Mouse (Mus musculus): ENCODE data around the gene Wbp2nl.

DNA sequence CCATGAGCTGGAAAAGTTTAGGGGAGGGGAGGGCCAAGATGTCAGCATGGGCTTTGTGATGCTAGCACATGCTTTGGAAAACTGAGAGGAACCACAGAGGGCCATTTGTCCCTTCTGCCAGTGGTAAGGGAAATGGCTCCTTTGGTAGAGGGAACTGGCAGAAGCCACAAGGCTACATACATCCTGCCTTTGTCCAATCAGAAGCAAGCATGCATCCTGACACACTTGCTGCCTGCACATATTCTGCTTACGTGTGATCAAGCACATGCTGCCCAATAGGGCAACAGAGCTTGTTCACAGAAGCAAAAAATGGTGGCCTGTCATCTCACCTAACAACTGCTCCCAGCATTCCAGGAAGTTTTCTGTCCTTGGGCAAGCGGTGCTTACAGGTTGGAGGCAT lies 26.6 kb downstream of the Wbp2nl start:
- TF ChIP-seq FLI1 (IDR thresholded peaks at IDR 0.05; ENCODE audit: low read length) (no peak), GATA1 (IDR thresholded peaks at IDR 0.05; ENCODE audit: borderline replicate concordance, low read length) (no peak)

Measured in megakaryocyte, embryonic 14.5 days (primary cell).